Mouse (Mus musculus) subcutaneous adipose tissue, adult 2 months (tissue): Measurements from ENCODE around the gene Sorbs1. TPM values are rescaled to one million over a fixed set of nuclear protein-coding genes. Genes with fewer than 3 reads are reported as not detected.

Source experiments
- polyA plus RNA-seq: library from polyadenylated mRNA; depleted of rRNA; stranded (reverse); fragments of >200 nt; gene quantifications from 2 replicates; pipeline ENCODE4 v1.2.3, GENCODE M21; 2012; ENCODE audit warnings: low replicate concordance; rRNA removed

Sorbs1 gene
- polyA plus RNA-seq, result 95.6 and 213 TPM in 2 replicates

GRCm38 (mm10) chr19:40513632-40514078 is at the start of gene Sorbs1:
Gene Sorbs1, minus strand, starts transcription at chr19:40513779.

DNA sequence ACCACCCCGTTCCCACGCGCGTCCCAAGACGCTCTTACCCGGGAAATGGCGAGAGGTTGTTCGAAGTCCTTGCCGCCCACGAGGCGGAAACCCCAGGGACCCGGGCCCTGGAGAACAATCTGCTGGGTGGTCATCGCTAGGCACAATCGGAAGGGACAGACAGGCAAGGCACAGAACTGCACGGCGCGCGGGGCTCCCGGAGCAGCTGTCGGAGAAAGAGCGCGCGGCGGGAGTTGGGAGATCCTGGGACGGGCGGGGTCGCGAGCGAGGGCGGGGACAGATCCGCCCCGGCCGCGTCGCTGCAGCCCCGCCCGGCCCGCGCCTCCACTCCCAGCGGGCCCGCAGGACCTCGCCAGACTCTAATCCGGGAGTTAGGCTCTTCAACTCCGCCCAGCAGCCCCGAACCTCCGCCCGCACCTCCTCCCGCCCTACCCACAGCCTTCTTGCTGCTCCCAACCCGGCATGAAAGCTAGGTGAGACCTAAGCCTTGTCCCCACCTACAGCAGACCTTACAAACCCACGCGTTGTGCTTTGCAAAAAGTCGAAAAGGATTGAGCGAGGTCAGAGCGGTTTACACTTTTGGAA is 242.2 kb downstream of the Sorbs1 start, which contains the start of gene Pdlim1:
TSS of gene Pdlim1 (minus strand) at position 535 of the 585 bp plus-strand sequence.

Other genes starting within 250 kb of the Sorbs1 start
- gene Pdlim1, start 241.9 kb downstream of the Sorbs1 start, polyA plus RNA-seq, result 95.7 and 211 TPM in 2 replicates
- 13.1 and 68.6 TPM in 2 replicates for gene Aldh18a1, start 74.7 kb upstream of the Sorbs1 start, polyA plus RNA-seq
- gene Tctn3, start 98.5 kb upstream of the Sorbs1 start, polyA plus RNA-seq, result 9.0 and 18.6 TPM in 2 replicates
- gene Entpd1, start 98.6 kb upstream of the Sorbs1 start, polyA plus RNA-seq, result 20.9 and 51.8 TPM in 2 replicates
- gene Cc2d2b, start 235.0 kb upstream of the Sorbs1 start, polyA plus RNA-seq, result 0.01 TPM in 1 of 2 replicates, not detected in the other